Mouse (Mus musculus) CH12.LX (cell line): ENCODE data around the gene Sphk2. TPM values are rescaled to one million over a fixed set of nuclear protein-coding genes. Genes with fewer than 3 reads are reported as not detected.
A peak's percentile ranks its signal among the peaks of the same experiment; 100 is the strongest.

ENCODE experiments used
- DNase-seq: peaks from one replicate; pipeline ENCODE4 v3.0.0-alpha.2; 2013; ENCODE audit errors: extremely low read depth
- H3K27ac ChIP-seq: 2 replicates; pipeline ENCODE4 v1.5.1; 2012; ENCODE audit warnings: low read depth, mild to moderate bottlenecking, control low read depth, moderate library complexity; ENCODE audit not compliant: insufficient read depth
- H3K27me3 ChIP-seq: replicated peaks from 2 replicates; pipeline ENCODE3; 2012; ENCODE audit warnings: inconsistent platforms
- H3K36me3 ChIP-seq, 2 experiments: replicated peaks in 1 of 2; 2 replicates each; pipeline versions ENCODE3 to v1.6.1; 2012; ENCODE audit warnings: inconsistent platforms in 1 of 2, low read length in 1 of 2, mild to moderate bottlenecking in 1 of 2, mixed read lengths in 1 of 2, moderate library complexity in 1 of 2; ENCODE audit not compliant: control insufficient read depth in 1 of 2, insufficient read depth in 1 of 2
- H3K4me1 ChIP-seq, 2 experiments: 2 replicates each; pipeline ENCODE4 v1.6.1; 2012; ENCODE audit warnings: inconsistent platforms in 1 of 2, moderate library complexity in 1 of 2; ENCODE audit not compliant: insufficient read depth in 2 of 2, control insufficient read depth in 1 of 2
- H3K4me2 ChIP-seq: 2 replicates; pipeline ENCODE4 v1.6.1; 2012; ENCODE audit warnings: low read depth, mild to moderate bottlenecking, control low read depth; ENCODE audit not compliant: poor library complexity, insufficient read depth, severe bottlenecking
- H3K4me3 ChIP-seq, 3 experiments: fragments of 150-350 bp in 1 of 3; sonication (generic) in 1 of 3; replicated peaks in 1 of 3; 2 replicates each; pipeline versions ENCODE3 to v1.5.1; 2011 to 2012; ENCODE audit warnings: low read depth in 2 of 3, low read length in 2 of 3, mild to moderate bottlenecking in 2 of 3, moderate library complexity in 2 of 3, control low read depth in 1 of 3, improper control_type of control experiment in 1 of 3, inconsistent platforms in 1 of 3, mixed read lengths in 1 of 3; ENCODE audit not compliant: poor library complexity in 1 of 3
- H3K79me2 ChIP-seq: replicated peaks from 2 replicates; pipeline ENCODE4 v1.6.1; 2012; ENCODE audit warnings: mild to moderate bottlenecking, moderate library complexity; ENCODE audit not compliant: control insufficient read depth, poor library complexity, insufficient read depth, severe bottlenecking; ENCODE audit errors: extremely low read depth
- H3K9ac ChIP-seq: 2 replicates; pipeline ENCODE4 v1.6.1; 2012; ENCODE audit warnings: low read depth, mild to moderate bottlenecking, control low read depth, moderate library complexity; ENCODE audit not compliant: insufficient read depth
- H3K9me3 ChIP-seq: replicated peaks from 2 replicates; pipeline ENCODE3; 2012; ENCODE audit warnings: low read length, inconsistent platforms, mixed read lengths
- BHLHE40 ChIP-seq: IDR thresholded peaks from 2 replicates; pipeline ENCODE4 v1.6.1; 2011; ENCODE audit warnings: mild to moderate bottlenecking, low read depth, low read length, improper control_type of control experiment
- CHD1 ChIP-seq: IDR thresholded peaks from 2 replicates; pipeline ENCODE4 v1.6.1; 2012; ENCODE audit warnings: low read depth, low read length, improper control_type of control experiment, inconsistent platforms
- CHD2 ChIP-seq: IDR thresholded peaks from 2 replicates; pipeline ENCODE4 v1.6.1; 2011; ENCODE audit warnings: low read length, improper control_type of control experiment
- CTCF ChIP-seq, 2 experiments: IDR thresholded peaks in 1 of 2; conservative IDR thresholded peaks in 1 of 2; 2 replicates each; pipeline ENCODE4 v1.5.1; 2011 to 2012; ENCODE audit warnings: low read depth in 2 of 2, low read length in 2 of 2, improper control_type of control experiment in 1 of 2, inconsistent platforms in 1 of 2, mild to moderate bottlenecking in 1 of 2, moderate library complexity in 1 of 2
- E2F4 ChIP-seq: IDR thresholded peaks from 2 replicates; pipeline ENCODE4 v1.6.1; 2011; ENCODE audit warnings: low read depth, low read length, improper control_type of control experiment; ENCODE audit not compliant: insufficient replicate concordance
- ELF1 ChIP-seq: IDR thresholded peaks from 2 replicates; pipeline ENCODE4 v1.6.1; 2014; ENCODE audit warnings: low read depth, mild to moderate bottlenecking, inconsistent platforms, low read length, improper control_type of control experiment
- EP300 ChIP-seq: IDR thresholded peaks from 2 replicates; pipeline ENCODE4 v1.6.1; 2011; ENCODE audit warnings: low read length, improper control_type of control experiment
- ETS1 ChIP-seq: conservative IDR thresholded peaks from 2 replicates; pipeline ENCODE4 v1.6.1; 2012; ENCODE audit warnings: low read depth, mild to moderate bottlenecking, inconsistent platforms, low read length, improper control_type of control experiment, moderate library complexity
- GABPA ChIP-seq: IDR thresholded peaks from 2 replicates; pipeline ENCODE4 v1.6.1; 2012; ENCODE audit warnings: low read depth, low read length, improper control_type of control experiment, inconsistent platforms; ENCODE audit not compliant: insufficient replicate concordance
- HCFC1 ChIP-seq: IDR thresholded peaks from 2 replicates; pipeline ENCODE4 v1.6.1; 2012; ENCODE audit warnings: low read depth, mild to moderate bottlenecking, inconsistent platforms, low read length, improper control_type of control experiment
- IRF4 ChIP-seq: IDR thresholded peaks from 2 replicates; pipeline ENCODE4 v1.6.1; 2014; ENCODE audit warnings: low read depth, mild to moderate bottlenecking, inconsistent platforms, low read length, improper control_type of control experiment
- JUN ChIP-seq: IDR thresholded peaks from 2 replicates; pipeline ENCODE4 v1.6.1; 2011; ENCODE audit warnings: low read depth, mild to moderate bottlenecking, low read length, improper control_type of control experiment, moderate library complexity; ENCODE audit not compliant: insufficient read depth
- JUND ChIP-seq: conservative IDR thresholded peaks from 2 replicates; pipeline ENCODE4 v1.6.1; 2011; ENCODE audit warnings: low read depth, low read length, improper control_type of control experiment
- KAT2A ChIP-seq: IDR thresholded peaks from 2 replicates; pipeline ENCODE4 v1.6.1; 2012; ENCODE audit warnings: low read length, improper control_type of control experiment, inconsistent platforms; ENCODE audit not compliant: insufficient replicate concordance
- MAFK ChIP-seq: IDR thresholded peaks from 2 replicates; pipeline ENCODE4 v1.6.1; 2011; ENCODE audit warnings: low read length, improper control_type of control experiment; ENCODE audit not compliant: insufficient replicate concordance
- MAX ChIP-seq: IDR thresholded peaks from 2 replicates; pipeline ENCODE4 v1.6.1; 2011; ENCODE audit warnings: low read length, improper control_type of control experiment
- MAZ ChIP-seq: IDR thresholded peaks from 2 replicates; pipeline ENCODE4 v1.6.1; 2012; ENCODE audit warnings: low read depth, mild to moderate bottlenecking, inconsistent platforms, low read length, improper control_type of control experiment, moderate library complexity
- MEF2A ChIP-seq: IDR thresholded peaks from 2 replicates; pipeline ENCODE4 v1.6.1; 2014; ENCODE audit warnings: low read depth, mild to moderate bottlenecking, inconsistent platforms, low read length, improper control_type of control experiment, borderline replicate concordance
- MXI1 ChIP-seq: IDR thresholded peaks from 2 replicates; pipeline ENCODE4 v1.6.1; 2011; ENCODE audit warnings: mild to moderate bottlenecking, low read depth, low read length, improper control_type of control experiment
- MYC ChIP-seq: IDR thresholded peaks from 2 replicates; pipeline ENCODE4 v1.6.1; 2011; ENCODE audit warnings: low read depth, mild to moderate bottlenecking, improper control_type of control experiment, low read length
- NELFE ChIP-seq: IDR thresholded peaks from 2 replicates; pipeline ENCODE4 v1.6.1; 2011; ENCODE audit warnings: low read depth, low read length, improper control_type of control experiment
- NRF1 ChIP-seq: IDR thresholded peaks from 2 replicates; pipeline ENCODE4 v1.6.1; 2014; ENCODE audit warnings: low read depth, mild to moderate bottlenecking, inconsistent platforms, low read length, improper control_type of control experiment, moderate library complexity
- PAX5 ChIP-seq: IDR thresholded peaks from 2 replicates; pipeline ENCODE4 v1.6.1; 2012; ENCODE audit warnings: low read length, inconsistent platforms, mixed read lengths
- POLR2A ChIP-seq: IDR thresholded peaks from 2 replicates; pipeline ENCODE4 v1.6.1; 2011; ENCODE audit warnings: low read depth, mild to moderate bottlenecking, improper control_type of control experiment, low read length
- POLR2AphosphoS2 ChIP-seq: IDR thresholded peaks from 2 replicates; pipeline ENCODE4 v1.6.1; 2011; ENCODE audit warnings: low read depth, low read length, improper control_type of control experiment
- RAD21 ChIP-seq: IDR thresholded peaks from 2 replicates; pipeline ENCODE4 v1.6.1; 2011; ENCODE audit warnings: low read depth, mild to moderate bottlenecking, low read length, improper control_type of control experiment, moderate library complexity
- RCOR1 ChIP-seq: conservative IDR thresholded peaks from 2 replicates; pipeline ENCODE4 v1.6.1; 2012; ENCODE audit warnings: low read depth, mild to moderate bottlenecking, inconsistent platforms, low read length, improper control_type of control experiment
- SIN3A ChIP-seq: IDR thresholded peaks from 2 replicates; pipeline ENCODE4 v1.6.1; 2012; ENCODE audit warnings: low read length, improper control_type of control experiment, inconsistent platforms
- SMC3 ChIP-seq: IDR thresholded peaks from 2 replicates; pipeline ENCODE4 v1.6.1; 2011; ENCODE audit warnings: low read depth, low read length, improper control_type of control experiment
- TBP ChIP-seq: conservative IDR thresholded peaks from 2 replicates; pipeline ENCODE4 v1.6.1; 2011; ENCODE audit warnings: low read depth, low read length, improper control_type of control experiment
- TCF12 ChIP-seq: IDR thresholded peaks from 2 replicates; pipeline ENCODE4 v1.6.1; 2014; ENCODE audit warnings: low read depth, mild to moderate bottlenecking, inconsistent platforms, low read length, improper control_type of control experiment
- UBTF ChIP-seq: IDR thresholded peaks from 2 replicates; pipeline ENCODE4 v1.6.1; 2012; ENCODE audit warnings: low read depth, mild to moderate bottlenecking, inconsistent platforms, low read length, improper control_type of control experiment, moderate library complexity
- USF1 ChIP-seq: IDR thresholded peaks from 2 replicates; pipeline ENCODE4 v1.6.1; 2014; ENCODE audit warnings: low read depth, mild to moderate bottlenecking, inconsistent platforms, low read length, improper control_type of control experiment
- USF2 ChIP-seq: conservative IDR thresholded peaks from 2 replicates; pipeline ENCODE4 v1.6.1; 2011; ENCODE audit warnings: low read depth, low read length, improper control_type of control experiment
- ZC3H11A ChIP-seq: IDR thresholded peaks from 2 replicates; pipeline ENCODE4 v1.6.1; 2012; ENCODE audit warnings: low read depth, mild to moderate bottlenecking, inconsistent platforms, low read length, improper control_type of control experiment
- ZKSCAN1 ChIP-seq: IDR thresholded peaks from 2 replicates; pipeline ENCODE4 v1.6.1; 2012; ENCODE audit warnings: low read depth, inconsistent platforms, low read length, improper control_type of control experiment, borderline replicate concordance
- ZMIZ1 ChIP-seq: IDR thresholded peaks from 2 replicates; pipeline ENCODE4 v1.6.1; 2012; ENCODE audit warnings: low read depth, mild to moderate bottlenecking, inconsistent platforms, low read length, improper control_type of control experiment
- ZNF384 ChIP-seq: IDR thresholded peaks from 2 replicates; pipeline ENCODE4 v1.6.1; 2012; ENCODE audit warnings: low read depth, low read length, improper control_type of control experiment, inconsistent platforms
- dilution Hi-C: fragments of 300-500 bp; cut with MboI; formaldehyde crosslinking; loops from 2 replicates; pipeline ENCODE4 v1.14.3; 2020; ENCODE audit warnings: low sequenced_read_pairs; ENCODE audit not compliant: extremely low pct_unique_long_range_greater_than_20kb, extremely low pct_ligation_motif_present
- in situ Hi-C: fragments of 300-500 bp; cut with MboI; formaldehyde crosslinking; loops from 3 replicates; pipeline ENCODE4 v1.14.3; 2019; ENCODE audit warnings: low sequenced_read_pairs, low pct_ligation_motif_present, low pct_unique_long_range_greater_than_20kb, mixed read lengths
- polyA plus RNA-seq: library from polyadenylated mRNA; unstranded; fragments of >175 nt; gene quantifications from 2 replicates; pipeline ENCODE4 v1.2.1, GENCODE M21; 2012; ENCODE audit warnings: low read depth; ENCODE audit not compliant: insufficient read length
- total RNA-seq, 2 experiments: library from RNA; depleted of rRNA; stranded (reverse); fragments of 300-350 nt in 1 of 2; fragments of >200 nt in 1 of 2; gene quantifications; 2 replicates each; pipeline ENCODE4 v1.2.3; 2012 to 2014

The Sphk2 gene
- total and polyA plus RNA-seq, 3 experiments: 9.4 to 22.4 (median 16.6) TPM

DNA sequence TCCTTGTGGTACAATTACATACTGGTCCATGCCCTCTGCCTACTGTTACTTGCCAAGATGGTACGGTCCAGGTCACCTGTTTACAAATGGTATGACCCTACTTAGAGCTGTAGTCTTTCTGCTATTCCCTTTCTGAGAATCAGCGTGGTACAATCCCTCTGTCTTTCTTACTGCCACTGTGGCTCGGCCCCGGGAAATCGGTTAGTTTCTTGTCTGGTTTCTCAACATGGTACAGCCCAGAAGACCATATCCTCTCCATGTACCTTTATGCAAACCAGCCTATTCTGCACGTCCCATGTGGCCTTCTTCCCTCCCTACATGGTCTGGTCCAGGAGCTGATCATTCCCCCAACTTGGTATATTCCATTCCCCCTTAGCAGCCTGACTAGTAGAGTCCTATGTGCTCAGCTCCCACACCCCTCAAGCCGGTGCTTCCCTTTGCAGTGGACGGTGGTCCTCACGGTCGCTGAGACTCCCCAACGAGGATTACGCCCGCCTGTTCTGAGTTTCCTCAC, 13.7 kb downstream of the Sphk2 start:
- peak overlapping the region; percentile 58; the same call in 1 of the 2 replicates for H3K9ac ChIP-seq
- dilution Hi-C loops: no loop called here
- peak; percentile 88 for DNase-seq
- no peaks in the 10 kb centered on the region for H3K27me3 ChIP-seq
- H3K9me3 ChIP-seq: no peaks in the 10 kb centered on the region
- 0 out of 2 replicates have a peak, but pooled peaks have one; percentile 73 for TF ChIP-seq ZMIZ1
- 0 out of 2 replicates have a peak, but pooled peaks have one; percentile 62 for TF ChIP-seq POLR2AphosphoS2
- TF ChIP-seq E2F4: no peak
- TF ChIP-seq UBTF: no peak
- no peak for TF ChIP-seq MAFK
- TF ChIP-seq MAX: no peak
- no peak for TF ChIP-seq USF2
- no peak for TF ChIP-seq JUND
- TF ChIP-seq RAD21: no peak
- 0 out of 2 replicates have a peak, but pooled peaks have one; percentile 46 for TF ChIP-seq IRF4
- no peak for TF ChIP-seq MAZ
- TF ChIP-seq GABPA: no peak
- TF ChIP-seq ELF1: no peak
- no peak for TF ChIP-seq ZKSCAN1
- peak; percentile 67; the same call in 1 of the 2 replicates for TF ChIP-seq TCF12
- TF ChIP-seq MEF2A: peak; percentile 49; the same call in 1 of the 2 replicates
- TF ChIP-seq RCOR1: 0 out of 2 replicates have a peak, but pooled peaks have one; percentile 61
- peak; percentile 87 for TF ChIP-seq SIN3A
- no peak for TF ChIP-seq JUN
- TF ChIP-seq ETS1: peak; percentile 30; the same call in 1 of the 2 replicates
- TF ChIP-seq ZNF384: no peak
- TF ChIP-seq NELFE: peak; percentile 66; the same call in 1 of the 2 replicates
- TF ChIP-seq KAT2A: 0 out of 2 replicates have a peak, but pooled peaks have one; percentile 33
- TF ChIP-seq NRF1: no peak
- TF ChIP-seq USF1: no peak
- no peak for TF ChIP-seq CTCF (conservative IDR thresholded peaks at IDR 0.05 in 1 of 2, IDR thresholded peaks at IDR 0.05 in 1 of 2; ENCODE audit: low read depth in 2 of 2, low read length in 2 of 2)
- TF ChIP-seq EP300: no peak
- TF ChIP-seq BHLHE40: 0 out of 2 replicates have a peak, but pooled peaks have one; percentile 29
- TF ChIP-seq HCFC1: 0 out of 2 replicates have a peak, but pooled peaks have one; percentile 15
- TF ChIP-seq POLR2A: peak; percentile 80
- TF ChIP-seq ZC3H11A: no peak
- peak; percentile 43; the same call in 1 of the 2 replicates for TF ChIP-seq MXI1
- TF ChIP-seq TBP: 0 out of 2 replicates have a peak, but pooled peaks have one; percentile 54
- TF ChIP-seq PAX5: no peak
- peak; percentile 99 for TF ChIP-seq CHD1
- no peak for TF ChIP-seq SMC3
- no peak for TF ChIP-seq CHD2
- TF ChIP-seq MYC: peak; percentile 80; the same call in 1 of the 2 replicates
- peaks cover 0 to 4% of the 10 kb centered on the region in 2 experiments for H3K36me3 ChIP-seq
- peak overlapping the region; percentile 44 to 55 (median 46) for H3K4me3 ChIP-seq
- peaks cover 3 to 61% of the 10 kb centered on the region in 2 experiments; a peak in 3 of 4 replicates for H3K4me1 ChIP-seq
- in situ Hi-C loops: no loop called here
- no peaks in the 10 kb centered on the region for H3K79me2 ChIP-seq
- H3K27ac ChIP-seq: peak overlapping the region; percentile 66
- H3K4me2 ChIP-seq: peak overlapping the region; percentile 91
